Mouse (Mus musculus) gastrocnemius, adult 2 months (tissue): ENCODE results near the gene Fam160a1. TPM values are rescaled to one million over a fixed set of nuclear protein-coding genes. Genes with fewer than 3 reads are reported as not detected.

Source experiments
- DNase-seq: peaks from one replicate; pipeline ENCODE4 v3.0.0; 2022
- H3K27ac ChIP-seq: fragments of 200-600 bp; 2 replicates; pipeline ENCODE4 v1.8.1; 2022; ENCODE audit warnings: mild to moderate bottlenecking
- H3K4me3 ChIP-seq: fragments of 200-600 bp; 2 replicates; pipeline ENCODE4 v1.8.1; 2022; ENCODE audit warnings: mild to moderate bottlenecking, moderate library complexity
- CTCF ChIP-seq: fragments of 200-600 bp; IDR thresholded peaks from 2 replicates; pipeline ENCODE4 v1.8.1; 2022; ENCODE audit warnings: antibody characterized with exemption, mild to moderate bottlenecking, moderate library complexity
- intact Hi-C: fragments of 180-260 bp; cut with DNase I; formaldehyde crosslinking; loops from one replicate; pipeline ENCODE4 v1.15.1; 2025
- total RNA-seq, 2 experiments: library from RNA; stranded (reverse); gene quantifications; 2 replicates each; pipeline ENCODE4 v1.2.3; 2021

Gene Fam160a1
- total RNA-seq, 2 experiments from 2014 or later, result 54.3 to 56.8 TPM

- H3K4me3 ChIP-seq, result no peak overlapping the region
- intact Hi-C loops, result no loop called here
- peak; percentile 43 for DNase-seq
- H3K27ac ChIP-seq, result peak overlapping the region; percentile 74; the same call in 1 of the 2 replicates
- no peak for TF ChIP-seq CTCF
These were observed 2.9 kb downstream of the Fam160a1 start for GRCm38 (mm10) chr3:85814241-85814640.

GRCm38 (mm10) chr3:85813101-85814014 lies 3.7 kb downstream of the Fam160a1 start:
- intact Hi-C loops, result no loop called here
- Histone ChIP-seq H3K27ac (peak overlapping the region; percentile 74), H3K4me3 (no peak overlapping the region)
- DNase-seq, result no peak
- TF ChIP-seq CTCF, result no peak

GRCm38 (mm10) chr3:85812010-85812409 lies 5.1 kb downstream of the Fam160a1 start:
- intact Hi-C loops, result no loop called here
- H3K4me3 ChIP-seq, result no peak overlapping the region
- peak overlapping the region; percentile 74 for H3K27ac ChIP-seq
- DNase-seq, result no peak
- no peak for TF ChIP-seq CTCF

- intact Hi-C loops, result no loop called here
- no peak overlapping the region for H3K4me3 ChIP-seq
- TF ChIP-seq CTCF, result no peak
These were observed 23.9 kb downstream of the Fam160a1 start for GRCm38 (mm10) chr3:85793166-85793565.

GRCm38 (mm10) chr3:85789748-85790147 lies 27.3 kb downstream of the Fam160a1 start:
- no peak overlapping the region for H3K27ac ChIP-seq
- H3K4me3 ChIP-seq, result no peak overlapping the region
- TF ChIP-seq CTCF, result no peak
- intact Hi-C loops, result no loop called here
- no peak for DNase-seq

More at GRCm38 (mm10) chr3:85793166-85793565, 23.9 kb downstream of the Fam160a1 start:
- no peak overlapping the region for H3K27ac ChIP-seq
- no peak for DNase-seq

GRCm38 (mm10) chr3:85786501-85786900 lies 30.6 kb downstream of the Fam160a1 start:
- Histone ChIP-seq H3K4me3 (no peak overlapping the region), H3K27ac (no peak overlapping the region)
- intact Hi-C loops, result no loop called here
- no peak for TF ChIP-seq CTCF
- no peak for DNase-seq

GRCm38 (mm10) chr3:85780906-85781305 lies 36.2 kb downstream of the Fam160a1 start:
- DNase-seq, result peak; percentile 59
- no peak for TF ChIP-seq CTCF
- intact Hi-C loops, result no loop called here
- Histone ChIP-seq H3K4me3 (no peak overlapping the region), H3K27ac (peak overlapping the region; percentile 40; the same call in 1 of the 2 replicates)

- DNase-seq, result no peak
- no peak overlapping the region for H3K4me3 ChIP-seq
- intact Hi-C loops, result no loop called here
- no peak overlapping the region; the same call in 1 of the 2 replicates for H3K27ac ChIP-seq
- TF ChIP-seq CTCF, result no peak
These were observed 36.8 kb downstream of the Fam160a1 start for GRCm38 (mm10) chr3:85780332-85780731.

GRCm38 (mm10) chr3:85777841-85778240 lies 39.2 kb downstream of the Fam160a1 start:
- H3K27ac ChIP-seq, result no peak overlapping the region
- no peak for DNase-seq
- no peak overlapping the region for H3K4me3 ChIP-seq
- TF ChIP-seq CTCF, result no peak
- intact Hi-C loops, result no loop called here

- no peak for TF ChIP-seq CTCF
- intact Hi-C loops, result no loop called here
- no peak overlapping the region for H3K27ac ChIP-seq
These were observed 39.7 kb downstream of the Fam160a1 start for GRCm38 (mm10) chr3:85777356-85777755.

GRCm38 (mm10) chr3:85776707-85777106 lies 40.4 kb downstream of the Fam160a1 start:
- TF ChIP-seq CTCF, result no peak
- intact Hi-C loops, result no loop called here
- no peak overlapping the region for H3K4me3 ChIP-seq
- no peak overlapping the region for H3K27ac ChIP-seq
- DNase-seq, result no peak

More at GRCm38 (mm10) chr3:85777356-85777755, 39.7 kb downstream of the Fam160a1 start:
- H3K4me3 ChIP-seq, result no peak overlapping the region
- DNase-seq, result no peak

GRCm38 (mm10) chr3:85776126-85776525 lies 41.0 kb downstream of the Fam160a1 start:
- intact Hi-C loops, result no loop called here
- Histone ChIP-seq H3K27ac (no peak overlapping the region), H3K4me3 (no peak overlapping the region)
- no peak for DNase-seq
- TF ChIP-seq CTCF, result no peak

- no peak for DNase-seq
- TF ChIP-seq CTCF, result no peak
- intact Hi-C loops, result no loop called here
- Histone ChIP-seq H3K4me3 (no peak overlapping the region), H3K27ac (no peak overlapping the region)
These were observed 43.2 kb downstream of the Fam160a1 start for GRCm38 (mm10) chr3:85773886-85774285.
